Mouse (Mus musculus) kidney, postnatal 36 days (tissue): ENCODE measurements at regions not wholly inside any gene's neighbourhood (a gene's known extent, or its start where the extent isn't known, plus 50 kb on each side); places are given as distances from the start of the nearest gene placed in this dataset.
A peak's percentile ranks its signal among the peaks of the same experiment; 100 is the strongest.
"Not testable (repeated sequence)": the region's sequence is repeated elsewhere in the genome, so short reads cannot be mapped to it uniquely, and the experiment has no call there.

Experiments used
- DNase-seq, 2 experiments: peaks; one replicate each; pipeline ENCODE4 v3.0.0; 2021 to 2022; ENCODE audit warnings: mixed read lengths in 2 of 2

GRCm38 (mm10) chr19:54099292-54099691 is 55.3 kb downstream of the Adra2a start:
- no peak for DNase-seq

- DNase-seq: no peak
Observed at GRCm38 (mm10) chr19:54099769-54100168, 55.8 kb downstream of the Adra2a start.

- no peak for DNase-seq
Observed at GRCm38 (mm10) chr19:54106571-54106970, 62.6 kb downstream of the Adra2a start.

- DNase-seq: peak in 1 of 2 experiments; percentile 7
Observed at GRCm38 (mm10) chr19:54107103-54107821, 63.3 kb downstream of the Adra2a start.

- DNase-seq: no peak
Observed at GRCm38 (mm10) chr19:54110080-54110479, 66.1 kb downstream of the Adra2a start.

- DNase-seq: no peak
Observed at GRCm38 (mm10) chr19:54112691-54113090, 68.7 kb downstream of the Adra2a start.

GRCm38 (mm10) chr19:54113421-54113820 is 69.5 kb downstream of the Adra2a start:
- DNase-seq: no peak

- DNase-seq: peak; percentile 35 to 69
Observed at GRCm38 (mm10) chr19:54114588-54115317, 70.8 kb downstream of the Adra2a start.

- no peak for DNase-seq
Observed at GRCm38 (mm10) chr19:54115335-54115734, 71.4 kb downstream of the Adra2a start.

- DNase-seq: no peak
Observed at GRCm38 (mm10) chr19:54116829-54117228, 72.9 kb downstream of the Adra2a start.

GRCm38 (mm10) chr19:54117676-54118075 is 73.7 kb downstream of the Adra2a start:
- no peak for DNase-seq

- no peak for DNase-seq
Observed at GRCm38 (mm10) chr19:54123586-54123985, 79.6 kb downstream of the Adra2a start.

- not testable (repeated sequence) for DNase-seq
Observed at GRCm38 (mm10) chr19:54151766-54152165, 107.8 kb downstream of the Adra2a start.

- no peak for DNase-seq
Observed at GRCm38 (mm10) chr19:54154400-54154799, 110.4 kb downstream of the Adra2a start.

- DNase-seq: no peak
Observed at GRCm38 (mm10) chr19:54170361-54170760, 126.4 kb downstream of the Adra2a start.

GRCm38 (mm10) chr19:54174090-54175055 is 130.4 kb downstream of the Adra2a start:
- DNase-seq: no peak

- peak in 1 of 2 experiments; percentile 56 for DNase-seq
Observed at GRCm38 (mm10) chr19:54175766-54176165, 131.8 kb downstream of the Adra2a start.

GRCm38 (mm10) chr19:54177491-54177890 is 133.5 kb downstream of the Adra2a start:
- DNase-seq: no peak

- DNase-seq: no peak
Observed at GRCm38 (mm10) chr19:54200407-54200806, 156.5 kb downstream of the Adra2a start.

- DNase-seq: no peak
Observed at GRCm38 (mm10) chr19:54202456-54202855, 158.5 kb downstream of the Adra2a start.

GRCm38 (mm10) chr19:54206819-54207218 is 162.9 kb downstream of the Adra2a start:
- DNase-seq: no peak

- DNase-seq: no peak
Observed at GRCm38 (mm10) chr19:54212169-54212568, 168.2 kb downstream of the Adra2a start.

GRCm38 (mm10) chr19:54244176-54244575 is 200.2 kb downstream of the Adra2a start:
- no peak for DNase-seq
